12 mouse cellular contexts compared by ENCODE assay signal in genomic region chr7:65978996-65979823, GRCm38 (mm10).
DNase-seq lines count a peak whose midpoint lies in the region; ATAC-seq and TF ChIP-seq lines count a peak whose summit lies in the region.
"Had no signal": no experiment of that assay in that cellular context is flagged by ENCODE, and none has a peak within 500 bp of the region (broad histone marks: within the 10 kb centered on the region; RNA-seq: fewer than 3 reads in every experiment).

No protein-coding gene starts in this region.

- no peaks in the 10 kb centered on the region for H3K9me3 ChIP-seq in embryonic facial prominence, embryonic 14.5 days (ENCODE audit: control insufficient read depth, low read length)
- H3K9me3 ChIP-seq in embryonic facial prominence, embryonic 10.5 days, result no peaks in the 10 kb centered on the region
- no peaks in the 10 kb centered on the region for H3K9me3 ChIP-seq in lung, embryonic 15.5 days
- H3K9me3 ChIP-seq: hindbrain, embryonic 13.5 days had no signal

- intact Hi-C loops in heart, postnatal 36 days (cut with DNase I), result no loop called here

- H3K4me3 ChIP-seq in embryonic facial prominence, embryonic 14.5 days (ENCODE audit: low read depth, low read length), result no peak overlapping the region
- H3K4me3 ChIP-seq in embryonic facial prominence, embryonic 10.5 days, result no peak overlapping the region
- H3K4me3 ChIP-seq in lung, embryonic 15.5 days, result no peak overlapping the region
- no peak overlapping the region for H3K4me3 ChIP-seq in lung, adult 2 months (replicated peaks; ENCODE audit: extremely low read depth, low read depth, low read length)
- H3K4me3 ChIP-seq: hindbrain, embryonic 13.5 days had no signal

- DNase-seq in embryonic facial prominence, embryonic 14.5 days (ENCODE audit: low spot score), result peak; percentile 82
- no peak for DNase-seq in embryonic facial prominence, embryonic 10.5 days (ENCODE audit: low spot score)
- DNase-seq in lung, adult 2 months, result no peak
- peak; percentile 27 to 37 for DNase-seq in heart, postnatal 36 days
- peak; percentile 4 for DNase-seq in lung, postnatal 25 days (ENCODE audit: low spot score)
- DNase-seq in thymus, postnatal 36 days, result no peak
- no peak for DNase-seq in urinary bladder, postnatal 4 days (ENCODE audit: low spot score in 2 of 2)
- DNase-seq: right cerebral cortex, adult 18-20 months had no signal

- TF ChIP-seq CTCF in lung, adult 2 months (IDR thresholded peaks at IDR 0.05; ENCODE audit: insufficient read depth, low read length), result no peak

- H3K27ac ChIP-seq in embryonic facial prominence, embryonic 14.5 days (replicated peaks; ENCODE audit: low read depth, low read length), result no peak overlapping the region; the same call in 1 of the 2 replicates
- no peak overlapping the region for H3K27ac ChIP-seq in embryonic facial prominence, embryonic 10.5 days (replicated peaks)
- peak overlapping the region; percentile 26; the same call in 1 of the 2 replicates for H3K27ac ChIP-seq in lung, embryonic 15.5 days
- H3K27ac ChIP-seq: hindbrain, embryonic 13.5 days; macrophage had no signal

- H3K36me3 ChIP-seq in embryonic facial prominence, embryonic 14.5 days (ENCODE audit: control insufficient read depth, insufficient read depth, low read length), result no peaks in the 10 kb centered on the region
- no peaks in the 10 kb centered on the region for H3K36me3 ChIP-seq in embryonic facial prominence, embryonic 10.5 days (replicated peaks)
- H3K36me3 ChIP-seq in lung, embryonic 15.5 days, result no peaks in the 10 kb centered on the region
- H3K36me3 ChIP-seq: hindbrain, embryonic 13.5 days had no signal

- H3K4me1 ChIP-seq in embryonic facial prominence, embryonic 14.5 days (ENCODE audit: control insufficient read depth, insufficient read depth, low read length), result peaks cover 29% of the 10 kb centered on the region
- peaks cover 29% of the 10 kb centered on the region for H3K4me1 ChIP-seq in embryonic facial prominence, embryonic 10.5 days
- H3K4me1 ChIP-seq in lung, embryonic 15.5 days, result peaks cover 24% of the 10 kb centered on the region
- H3K4me1 ChIP-seq in lung, adult 2 months (ENCODE audit: control insufficient read depth, insufficient read depth, low read length), result no peaks in the 10 kb centered on the region

- peak; percentile 58; the same call in 1 of the 2 replicates for ATAC-seq in embryonic facial prominence, embryonic 14.5 days (ENCODE audit: low read depth)
- peak; percentile 23; the same call in 1 of the 2 replicates for ATAC-seq in lung, embryonic 15.5 days (ENCODE audit: borderline replicate concordance, extremely low read depth, low FRiP score, low TSS enrichment)
- ATAC-seq: forebrain, embryonic 16.5 days had no signal

- WGBS in embryonic facial prominence, embryonic 14.5 days, result 39% methylated on average over 11 of the region's 11 CpGs
- WGBS in embryonic facial prominence, embryonic 10.5 days, result 82% methylated on average over 11 of the region's 11 CpGs
- 42% methylated on average over 11 of the region's 11 CpGs for WGBS in lung, embryonic 15.5 days
- WGBS in lung, adult 2 months, result 53% methylated on average over 11 of the region's 11 CpGs

- no peak overlapping the region for H3K4me2 ChIP-seq in embryonic facial prominence, embryonic 14.5 days (ENCODE audit: low read depth, low read length)
- no peak overlapping the region for H3K4me2 ChIP-seq in lung, embryonic 15.5 days
- H3K4me2 ChIP-seq: hindbrain, embryonic 13.5 days had no signal

- no peak for TF ChIP-seq POLR2A in lung, adult 2 months (IDR thresholded peaks at IDR 0.05; ENCODE audit: borderline replicate concordance, extremely low read depth, low read depth, low read length)

- H3K9ac ChIP-seq in embryonic facial prominence, embryonic 14.5 days (ENCODE audit: low read depth, low read length), result no peak overlapping the region
- H3K9ac ChIP-seq in lung, embryonic 15.5 days, result no peak overlapping the region
- H3K9ac ChIP-seq: hindbrain, embryonic 13.5 days had no signal

- H3K27me3 ChIP-seq in embryonic facial prominence, embryonic 14.5 days (replicated peaks; ENCODE audit: control insufficient read depth, insufficient read depth, low read length), result no peaks in the 10 kb centered on the region
- H3K27me3 ChIP-seq in embryonic facial prominence, embryonic 10.5 days (replicated peaks; ENCODE audit: low read depth, poor library complexity, severe bottlenecking), result no peaks in the 10 kb centered on the region
- no peaks in the 10 kb centered on the region for H3K27me3 ChIP-seq in lung, embryonic 15.5 days
- H3K27me3 ChIP-seq: hindbrain, embryonic 13.5 days had no signal

Comparison
In these comparisons a context has a peak if more than half of its experiments do, and no peak if none do; other contexts are left out.
1. DNase-seq: peak in embryonic facial prominence, embryonic 14.5 days (single experiment), heart, postnatal 36 days (2 of 2) and lung, postnatal 25 days (single experiment); none in embryonic facial prominence, embryonic 10.5 days (single experiment), lung, adult 2 months (single experiment), thymus, postnatal 36 days (0 of 2) and urinary bladder, postnatal 4 days (0 of 2).